Mouse (Mus musculus): ENCODE data around the gene Slc41a1.

GRCm38 (mm10) chr1:131823563-131823962, 3.7 kb upstream of the Slc41a1 start:
- no peak for TF ChIP-seq CTCF (IDR thresholded peaks at IDR 0.05; ENCODE audit: borderline replicate concordance, control insufficient read depth, extremely low read depth, insufficient read depth, low read length, poor library complexity)
- TF ChIP-seq POLR2A (IDR thresholded peaks at IDR 0.05; ENCODE audit: control insufficient read depth, extremely low read depth, insufficient read depth, low read length, poor library complexity) = no peak

Measured in thymus, adult 2 months (tissue).